Mouse (Mus musculus) forebrain, embryonic 13.5 days (tissue): ENCODE data around the gene Zdhhc1. TPM values are rescaled to one million over a fixed set of nuclear protein-coding genes. Genes with fewer than 3 reads are reported as not detected.
A peak's percentile ranks its signal among the peaks of the same experiment; 100 is the strongest.

ENCODE experiments used
- ATAC-seq: fragments of 200-750 bp; cut with Nextera tagmentation; 2 replicates; pipeline ENCODE4 v1.8.0; 2017
- H3K27ac ChIP-seq: fragments of 300-500 bp; sonication (generic); 2 replicates; pipeline ENCODE4 v1.5.1; 2015; ENCODE audit warnings: inconsistent platforms, mild to moderate bottlenecking, moderate library complexity
- H3K27me3 ChIP-seq: fragments of 300-500 bp; sonication (generic); 2 replicates; pipeline ENCODE4 v1.6.1; 2015; ENCODE audit warnings: mild to moderate bottlenecking, inconsistent platforms
- H3K36me3 ChIP-seq: fragments of 300-500 bp; sonication (generic); 2 replicates; pipeline ENCODE4 v1.6.1; 2015; ENCODE audit warnings: mild to moderate bottlenecking, inconsistent platforms; ENCODE audit not compliant: poor library complexity, severe bottlenecking
- H3K4me1 ChIP-seq: fragments of 300-500 bp; sonication (generic); 2 replicates; pipeline ENCODE4 v1.6.1; 2015; ENCODE audit warnings: inconsistent platforms
- H3K4me2 ChIP-seq: fragments of 300-500 bp; sonication (generic); 2 replicates; pipeline ENCODE4 v1.6.1; 2015; ENCODE audit warnings: inconsistent platforms, mild to moderate bottlenecking, moderate library complexity
- H3K4me3 ChIP-seq: fragments of 300-500 bp; sonication (generic); 2 replicates; pipeline ENCODE4 v1.5.1; 2015; ENCODE audit warnings: mild to moderate bottlenecking, inconsistent platforms
- H3K9ac ChIP-seq: fragments of 300-500 bp; sonication (generic); 2 replicates; pipeline ENCODE4 v1.6.1; 2015; ENCODE audit warnings: mild to moderate bottlenecking, inconsistent platforms
- H3K9me3 ChIP-seq: fragments of 300-500 bp; sonication (generic); replicated peaks from 2 replicates; pipeline ENCODE4 v1.6.1; 2016; ENCODE audit warnings: inconsistent platforms
- WGBS: fragments of 180-500 bp; shearing (Covaris S2); methylation state at CpG from one replicate; pipeline ENCODE4 v1.1.7; 2015; 5-methylcytosine and 5-hydroxymethylcytosine counted together
- polyA plus RNA-seq: library from polyadenylated mRNA; unstranded; fragments of >200 nt; fragmentation: Nextera tagmentation; extraction: Ambion mirVana; gene quantifications from 2 replicates; pipeline ENCODE4 v1.2.1, GENCODE M21; 2015

Gene Zdhhc1
- polyA plus RNA-seq, 1 experiment from 2014 or later, result 20.6 TPM

GRCm38 (mm10) chr8:105468002-105468720 lies 28.5 kb downstream of the Zdhhc1 start:
- WGBS, result 90% methylated on average over 27 of the region's 27 CpGs
- 0 out of 2 replicates have a peak, but pooled peaks cover 3% of the 10 kb centered on the region for H3K36me3 ChIP-seq
- H3K9ac ChIP-seq, result no peak overlapping the region
- H3K4me1 ChIP-seq, result peaks cover 44% of the 10 kb centered on the region
- H3K27ac ChIP-seq, result no peak overlapping the region
- ATAC-seq, result no peak
- no peak overlapping the region for H3K4me3 ChIP-seq
- no peak overlapping the region for H3K4me2 ChIP-seq
- H3K27me3 ChIP-seq, result peaks cover 9% of the 10 kb centered on the region
- no peaks in the 10 kb centered on the region for H3K9me3 ChIP-seq

DNA sequence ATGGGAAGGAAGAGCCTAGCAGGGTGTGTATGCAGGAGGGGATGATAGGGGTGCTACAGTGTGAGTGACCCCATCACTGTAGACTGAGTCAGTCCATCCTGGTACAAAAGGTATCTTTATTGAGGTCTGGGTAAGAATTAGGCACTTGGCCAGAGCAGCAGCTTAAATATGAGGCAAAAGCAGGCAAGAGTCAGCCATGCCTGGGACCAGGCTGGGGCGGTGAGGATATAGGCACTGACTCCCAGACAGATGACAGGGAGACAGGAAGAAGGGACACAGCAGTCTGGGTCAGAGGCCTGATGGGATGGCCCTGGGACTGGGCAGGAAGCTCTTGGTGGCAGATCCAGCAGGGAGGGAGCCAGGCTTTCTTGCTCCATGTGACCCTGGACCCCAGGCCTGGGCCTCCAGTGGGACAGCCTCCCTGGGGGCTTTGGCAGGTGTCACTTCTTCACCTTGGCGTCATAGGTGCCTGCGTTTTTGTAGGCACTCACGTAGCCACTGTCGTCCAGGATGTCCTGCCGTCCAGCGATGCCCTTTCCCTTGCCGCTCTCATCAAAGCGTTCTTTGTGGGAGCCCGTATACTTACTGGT lies 29.2 kb downstream of the Zdhhc1 start:
- 96% methylated on average over 10 of the region's 10 CpGs for whole genome bisulfite sequencing
- Histone ChIP-seq H3K9ac (no peak overlapping the region), H3K4me2 (no peak overlapping the region), H3K27ac (peak overlapping the region; percentile 53; the same call in 1 of the 2 replicates), H3K27me3 (peaks cover 2% of the 10 kb centered on the region; the same call in 1 of the 2 replicates), H3K4me3 (no peak overlapping the region), H3K36me3 (0 out of 2 replicates have a peak, but pooled peaks cover 3% of the 10 kb centered on the region), H3K4me1 (peaks cover 39% of the 10 kb centered on the region), H3K9me3 (no peaks in the 10 kb centered on the region)
- ATAC-seq, result no peak

DNA sequence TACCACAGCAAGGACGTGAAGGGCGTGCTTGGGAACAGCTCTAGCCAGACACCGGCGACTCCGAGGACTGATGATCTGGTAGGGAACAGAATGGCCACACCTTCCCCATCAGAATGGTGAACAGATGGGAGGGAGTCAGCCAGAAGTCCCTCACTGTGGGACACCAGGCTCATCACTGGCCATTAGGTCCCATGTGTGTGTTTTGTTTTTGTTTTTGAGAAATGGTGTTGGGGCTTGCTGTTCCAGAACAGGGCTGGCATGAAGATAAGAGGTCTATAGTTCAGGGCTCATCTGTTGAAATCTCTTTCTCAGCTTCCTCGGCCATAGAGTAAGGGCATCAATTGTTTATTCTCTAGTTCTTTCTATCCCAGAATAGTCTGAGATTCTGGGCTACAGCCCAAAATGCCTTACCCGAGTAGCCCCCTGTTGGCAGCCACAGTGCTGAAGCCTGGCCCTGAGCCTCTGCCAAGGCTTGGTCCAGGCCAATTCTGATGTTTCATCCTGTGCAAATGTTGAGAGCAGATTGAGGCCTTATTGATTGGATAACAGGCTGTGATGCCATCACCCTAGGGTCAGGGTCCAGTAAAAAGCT lies 29.9 kb downstream of the Zdhhc1 start:
- no peak overlapping the region for H3K4me2 ChIP-seq
- no peaks in the 10 kb centered on the region for H3K27me3 ChIP-seq
- no peaks in the 10 kb centered on the region for H3K9me3 ChIP-seq
- H3K9ac ChIP-seq, result no peak overlapping the region
- 0 out of 2 replicates have a peak, but pooled peaks cover 3% of the 10 kb centered on the region for H3K36me3 ChIP-seq
- H3K27ac ChIP-seq, result peak overlapping the region; percentile 53; the same call in 1 of the 2 replicates
- H3K4me3 ChIP-seq, result no peak overlapping the region
- ATAC-seq, result no peak
- H3K4me1 ChIP-seq, result peaks cover 34% of the 10 kb centered on the region
- 69% methylated on average over 7 of the region's 7 CpGs for WGBS

- Histone ChIP-seq H3K27ac (peak overlapping the region; percentile 7; the same call in 1 of the 2 replicates), H3K4me3 (no peak overlapping the region), H3K4me2 (no peak overlapping the region), H3K36me3 (0 out of 2 replicates have a peak, but pooled peaks cover 3% of the 10 kb centered on the region), H3K4me1 (peaks cover 29% of the 10 kb centered on the region), H3K27me3 (no peaks in the 10 kb centered on the region), H3K9ac (no peak overlapping the region), H3K9me3 (no peaks in the 10 kb centered on the region)
- 87% methylated on average over 6 of the region's 6 CpGs for WGBS
- ATAC-seq, result no peak
Measured at GRCm38 (mm10) chr8:105466246-105466645, 30.5 kb downstream of the Zdhhc1 start.

GRCm38 (mm10) chr8:105464595-105464994 lies 32.1 kb downstream of the Zdhhc1 start:
- no peak for ATAC-seq
- no peak overlapping the region for H3K4me3 ChIP-seq
- H3K9me3 ChIP-seq, result no peaks in the 10 kb centered on the region
- 0 out of 2 replicates have a peak, but pooled peaks cover 3% of the 10 kb centered on the region for H3K36me3 ChIP-seq
- H3K4me1 ChIP-seq, result peaks cover 12% of the 10 kb centered on the region
- no peaks in the 10 kb centered on the region for H3K27me3 ChIP-seq
- no peak overlapping the region for H3K27ac ChIP-seq
- H3K4me2 ChIP-seq, result no peak overlapping the region
- H3K9ac ChIP-seq, result no peak overlapping the region
- WGBS, result 81% methylated on average over 7 of the region's 7 CpGs

GRCm38 (mm10) chr8:105461085-105461803 lies 35.5 kb downstream of the Zdhhc1 start:
- Histone ChIP-seq H3K9ac (no peak overlapping the region), H3K27me3 (no peaks in the 10 kb centered on the region), H3K9me3 (no peaks in the 10 kb centered on the region), H3K4me2 (no peak overlapping the region), H3K4me1 (peaks cover 5% of the 10 kb centered on the region; the same call in 1 of the 2 replicates), H3K4me3 (no peak overlapping the region), H3K36me3 (no peaks in the 10 kb centered on the region), H3K27ac (no peak overlapping the region)
- WGBS, result 77% methylated on average over 13 of the region's 13 CpGs
- no peak for ATAC-seq

DNA sequence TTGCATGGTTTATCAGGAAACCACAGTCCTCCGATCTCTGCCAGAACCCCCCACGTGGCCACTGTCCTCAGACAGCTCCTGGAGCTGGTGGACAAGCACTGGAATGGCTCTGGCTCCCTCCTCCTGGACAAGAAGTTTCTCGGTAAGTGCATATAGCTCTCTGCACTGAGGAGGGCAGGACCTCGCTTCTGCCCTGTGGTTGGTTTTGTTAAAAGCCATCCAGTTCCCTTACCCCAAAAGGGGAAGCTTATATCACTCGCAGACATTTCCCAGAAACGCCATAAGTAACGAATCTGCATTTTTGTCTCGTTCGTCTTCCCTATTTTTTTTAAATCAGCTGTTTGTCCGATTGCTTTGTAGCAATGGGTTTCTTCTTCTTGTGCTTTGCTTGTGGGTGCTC lies 41.5 kb downstream of the Zdhhc1 start:
- 63% methylated on average over 10 of the region's 10 CpGs for WGBS
- Histone ChIP-seq H3K9ac (no peak overlapping the region), H3K9me3 (no peaks in the 10 kb centered on the region), H3K4me3 (no peak overlapping the region), H3K4me2 (no peak overlapping the region), H3K36me3 (no peaks in the 10 kb centered on the region), H3K27ac (no peak overlapping the region), H3K4me1 (peaks cover 15% of the 10 kb centered on the region; the same call in 1 of the 2 replicates), H3K27me3 (no peaks in the 10 kb centered on the region)
- ATAC-seq, result no peak

- H3K4me1 ChIP-seq, result peaks cover 15% of the 10 kb centered on the region; the same call in 1 of the 2 replicates
- ATAC-seq, result no peak
- H3K4me2 ChIP-seq, result no peak overlapping the region
- H3K27me3 ChIP-seq, result no peaks in the 10 kb centered on the region
- 62% methylated on average over 5 of the region's 5 CpGs for WGBS
- no peak overlapping the region for H3K9ac ChIP-seq
- H3K36me3 ChIP-seq, result no peaks in the 10 kb centered on the region
- no peaks in the 10 kb centered on the region for H3K9me3 ChIP-seq
- no peak overlapping the region for H3K27ac ChIP-seq
- no peak overlapping the region for H3K4me3 ChIP-seq
Measured at GRCm38 (mm10) chr8:105454088-105454487, 42.6 kb downstream of the Zdhhc1 start.

- no peaks in the 10 kb centered on the region for H3K36me3 ChIP-seq
- no peak overlapping the region for H3K4me3 ChIP-seq
- 88% methylated on average over 5 of the region's 5 CpGs for WGBS
- no peaks in the 10 kb centered on the region for H3K27me3 ChIP-seq
- no peak overlapping the region for H3K9ac ChIP-seq
- no peaks in the 10 kb centered on the region for H3K9me3 ChIP-seq
- no peak overlapping the region for H3K27ac ChIP-seq
- peaks cover 12% of the 10 kb centered on the region; the same call in 1 of the 2 replicates for H3K4me1 ChIP-seq
- no peak for ATAC-seq
- H3K4me2 ChIP-seq, result no peak overlapping the region
Measured at GRCm38 (mm10) chr8:105453296-105453695, 43.4 kb downstream of the Zdhhc1 start.

GRCm38 (mm10) chr8:105451903-105452603 lies 44.6 kb downstream of the Zdhhc1 start:
- Histone ChIP-seq H3K9ac (no peak overlapping the region), H3K4me2 (no peak overlapping the region), H3K27me3 (no peaks in the 10 kb centered on the region), H3K36me3 (no peaks in the 10 kb centered on the region), H3K27ac (no peak overlapping the region), H3K4me1 (peaks cover 10% of the 10 kb centered on the region; the same call in 1 of the 2 replicates), H3K4me3 (no peak overlapping the region), H3K9me3 (no peaks in the 10 kb centered on the region)
- 37% methylated on average over 15 of the region's 15 CpGs for WGBS
- no peak for ATAC-seq

- Histone ChIP-seq H3K4me2 (no peak overlapping the region), H3K4me3 (no peak overlapping the region), H3K9ac (no peak overlapping the region), H3K27me3 (no peaks in the 10 kb centered on the region), H3K4me1 (peaks cover 15% of the 10 kb centered on the region), H3K27ac (no peak overlapping the region), H3K9me3 (no peaks in the 10 kb centered on the region), H3K36me3 (no peaks in the 10 kb centered on the region)
- ATAC-seq, result no peak
- whole genome bisulfite sequencing, result 6% methylated on average over 1 of the region's 1 CpGs
Measured at GRCm38 (mm10) chr8:105450977-105451376, 45.7 kb downstream of the Zdhhc1 start.
